Mouse (Mus musculus) brain, embryonic 14.5 days (tissue): ENCODE data around the gene Timp2.

Experiments
- CTCF ChIP-seq: fragments of 200-500 bp; IDR thresholded peaks from 2 replicates; pipeline ENCODE4 v1.5.1; 2012; ENCODE audit warnings: inconsistent platforms, mild to moderate bottlenecking, moderate library complexity, borderline replicate concordance; ENCODE audit not compliant: insufficient read depth, insufficient read length; ENCODE audit errors: extremely low read depth
- POLR2A ChIP-seq: fragments of 200-500 bp; IDR thresholded peaks from 2 replicates; pipeline ENCODE4 v1.6.1; 2012; ENCODE audit warnings: mild to moderate bottlenecking, inconsistent platforms, borderline replicate concordance; ENCODE audit not compliant: poor library complexity, insufficient read depth, insufficient read length, severe bottlenecking; ENCODE audit errors: extremely low read depth

GRCm38 (mm10) chr11:118401760-118402280 is 46.3 kb upstream of the Timp2 start, which contains the start of gene Lgals3bp:
- TF ChIP-seq CTCF, result peak; percentile 24; the same call in 1 of the 2 replicates
- no peak for TF ChIP-seq POLR2A
